Mouse (Mus musculus) 3134 (cell line): Measurements from ENCODE around the gene Os9.
A peak's percentile ranks its signal among the peaks of the same experiment; 100 is the strongest.
"Not testable (repeated sequence)": the region's sequence is repeated elsewhere in the genome, so short reads cannot be mapped to it uniquely, and the experiment has no call there.

ENCODE experiments used
- DNase-seq: peaks from one replicate; pipeline ENCODE4 v3.0.0-alpha.2; 2011; ENCODE audit warnings: low spot score; ENCODE audit not compliant: insufficient read length; ENCODE audit errors: extremely low read depth

Gene Os9

GRCm38 (mm10) chr10:127066519-127067018 lies 54.4 kb downstream of the Os9 start:
- DNase-seq, result no peak

GRCm38 (mm10) chr10:127065981-127066380 lies 55.0 kb downstream of the Os9 start:
- DNase-seq, result no peak

GRCm38 (mm10) chr10:127063913-127064870 lies 56.7 kb downstream of the Os9 start:
- DNase-seq, result no peak

GRCm38 (mm10) chr10:127063239-127063872 lies 57.6 kb downstream of the Os9 start, which contains the start of gene Cdk4:
Gene Cdk4, plus strand, starts transcription at chr10:127063534.
- DNase-seq, result peak; percentile 100

- DNase-seq, result peak; percentile 47
These were observed 58.4 kb downstream of the Os9 start for GRCm38 (mm10) chr10:127062503-127062902.

GRCm38 (mm10) chr10:127062101-127062500 lies 58.8 kb downstream of the Os9 start:
- DNase-seq, result not testable (repeated sequence)

- no peak for DNase-seq
These were observed 59.4 kb downstream of the Os9 start for GRCm38 (mm10) chr10:127061513-127061912.

- no peak for DNase-seq
These were observed 59.8 kb downstream of the Os9 start for GRCm38 (mm10) chr10:127061085-127061484.

GRCm38 (mm10) chr10:127059968-127060916 lies 60.7 kb downstream of the Os9 start, which contains the start of gene March9:
Gene March9, minus strand, starts transcription at chr10:127060184.
- DNase-seq, result peak; percentile 60

GRCm38 (mm10) chr10:127059174-127059967 lies 61.6 kb downstream of the Os9 start:
- no peak for DNase-seq

GRCm38 (mm10) chr10:127058708-127059107 lies 62.2 kb downstream of the Os9 start:
- no peak for DNase-seq

- DNase-seq, result peak; percentile 52
These were observed 62.8 kb downstream of the Os9 start for GRCm38 (mm10) chr10:127058161-127058560.

GRCm38 (mm10) chr10:127056490-127056889 lies 64.4 kb downstream of the Os9 start:
- no peak for DNase-seq

GRCm38 (mm10) chr10:127055406-127055805 lies 65.5 kb downstream of the Os9 start:
- DNase-seq, result no peak

- DNase-seq, result no peak
These were observed 66.3 kb downstream of the Os9 start for GRCm38 (mm10) chr10:127054646-127055045.

- DNase-seq, result no peak
These were observed 70.8 kb downstream of the Os9 start for GRCm38 (mm10) chr10:127050119-127050474.

- no peak for DNase-seq
These were observed 71.4 kb downstream of the Os9 start for GRCm38 (mm10) chr10:127049395-127050118.

GRCm38 (mm10) chr10:127048608-127049394 lies 72.1 kb downstream of the Os9 start:
- DNase-seq, result no peak
